Mouse (Mus musculus) central nervous system, embryonic 18 days (tissue): ENCODE data around the gene Mia3. TPM values are rescaled to one million over a fixed set of nuclear protein-coding genes. Genes with fewer than 3 reads are reported as not detected.

Source experiments
- polyA plus RNA-seq: library from polyadenylated mRNA; depleted of rRNA; stranded (reverse); fragments of >200 nt; gene quantifications from 2 replicates; pipeline ENCODE4 v1.2.3, GENCODE M21; 2012; rRNA removed

Gene Mia3
- 102 and 109 TPM in 2 replicates for polyA plus RNA-seq

GRCm38 (mm10) chr1:183369427-183370014 is at the start of gene Mia3:
Mia3 (minus strand) TSS chr1:183369553.

GRCm38 (mm10) chr1:183417873-183418272 is 48.5 kb upstream of the Mia3 start, which contains the start of gene Hhipl2:
Hhipl2 (plus strand) TSS chr1:183418215.

GRCm38 (mm10) chr1:183388426-183389406 is 19.4 kb upstream of the Mia3 start, which contains the start of gene Taf1a:
Taf1a (plus strand) TSS chr1:183388981.

GRCm38 (mm10) chr1:183296877-183297383 is 72.4 kb downstream of the Mia3 start, which contains the start of gene Brox:
Brox (minus strand) TSS chr1:183297269.

GRCm38 (mm10) chr1:183296465-183296864 is 72.9 kb downstream of the Mia3 start, which contains the start of gene Aida:
Aida (plus strand) TSS chr1:183296590.

Other genes starting within 250 kb of the Mia3 start
- gene Disp1, start 148.0 kb downstream of the Mia3 start, polyA plus RNA-seq, result 7.8 and 9.6 TPM in 2 replicates
- 109 TPM in 2 replicates for gene Aida, start 73.0 kb downstream of the Mia3 start, polyA plus RNA-seq
- 90.8 and 92.1 TPM in 2 replicates for gene Brox, start 72.3 kb downstream of the Mia3 start, polyA plus RNA-seq
- gene Taf1a, start 19.4 kb upstream of the Mia3 start, polyA plus RNA-seq, result 26.4 and 27.8 TPM in 2 replicates
- 0.82 and 1.2 TPM in 2 replicates for gene Hhipl2, start 48.7 kb upstream of the Mia3 start, polyA plus RNA-seq